Mouse (Mus musculus): ENCODE measurements around the gene Tm2d3.

DNA sequence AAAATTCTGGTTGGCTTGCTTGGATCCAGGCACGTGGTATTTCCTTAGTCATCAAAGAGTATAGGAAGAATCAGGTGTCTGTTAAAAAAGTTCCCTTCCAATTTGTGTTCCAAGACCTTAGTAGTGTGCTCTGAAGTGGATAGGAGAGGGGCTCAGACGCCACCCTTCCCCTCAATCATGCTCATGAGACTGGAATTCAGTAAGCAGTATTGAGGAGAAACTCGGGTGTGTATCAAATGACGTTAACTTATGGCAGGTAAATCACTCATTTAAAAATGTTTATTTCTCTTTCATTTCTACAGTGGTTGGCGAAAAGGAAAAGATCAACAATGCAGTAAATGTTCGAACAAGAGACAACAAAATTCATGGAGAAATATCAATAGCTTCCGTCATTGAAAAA, at the start of gene Tm2d3:
- no peak for TF ChIP-seq POLR2A (IDR thresholded peaks at IDR 0.05; ENCODE audit: borderline replicate concordance, low read depth, low read length)
- no peak for TF ChIP-seq CTCF (IDR thresholded peaks at IDR 0.05; ENCODE audit: low read depth, low read length)

Measured in bone marrow macrophage, adult 2 months (primary cell).